10 mouse cellular contexts compared by ENCODE assay signal in the genomic region with DNA sequence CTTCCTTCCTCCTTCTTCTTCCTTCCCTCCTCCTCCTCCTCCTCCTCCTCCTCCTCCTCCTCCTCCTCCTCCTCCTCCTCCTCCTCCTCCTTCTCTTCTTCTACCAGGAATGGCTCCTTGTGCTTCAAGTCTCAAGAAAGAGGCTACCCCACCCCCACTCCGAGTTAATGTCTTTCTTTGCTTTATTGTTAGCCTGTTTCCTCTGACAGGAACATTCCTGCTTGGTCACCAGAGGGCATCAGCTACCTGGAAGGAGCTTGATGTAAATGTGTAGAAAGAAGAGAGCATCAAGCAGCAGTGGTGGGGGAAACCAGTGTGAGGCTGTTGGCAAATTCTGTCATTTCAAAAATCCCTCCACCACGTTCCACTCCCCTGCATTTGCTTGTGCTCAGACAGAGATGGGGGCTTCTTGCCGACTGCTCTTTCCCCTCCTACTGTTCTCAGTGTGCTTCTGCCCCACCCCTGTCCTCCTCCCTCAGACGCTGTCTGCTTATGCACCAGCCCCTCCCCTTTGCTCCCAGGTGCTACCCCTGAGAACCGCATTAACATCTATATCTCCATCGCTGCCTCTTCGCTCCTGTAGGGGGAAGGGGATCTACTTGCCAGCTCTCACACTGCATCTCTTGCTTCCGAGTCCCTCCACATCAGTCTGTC. TPM values are rescaled to one million over a fixed set of nuclear protein-coding genes. Genes with fewer than 3 reads are reported as not detected.
A peak's percentile ranks its signal among the peaks of the same experiment; 100 is the strongest.
DNase-seq lines count a peak whose midpoint lies in the region; ATAC-seq and TF ChIP-seq lines count a peak whose summit lies in the region.
"Had no signal": no experiment of that assay in that cellular context is flagged by ENCODE, and none has a peak within 500 bp of the region (broad histone marks: within the 10 kb centered on the region; RNA-seq: fewer than 3 reads in every experiment).

No protein-coding gene starts in this region.

- peak; percentile 31 for DNase-seq in embryo, embryonic 11 days
- DNase-seq in embryo, embryonic 10 days (ENCODE audit: low spot score) = no peak
- no peak for DNase-seq in liver, postnatal 0 days
- peak; percentile 63 for DNase-seq in hindbrain, postnatal 0 days (ENCODE audit: low spot score)
- peak; percentile 29 for DNase-seq in retina, embryonic 14.5 days (ENCODE audit: low spot score)
- no peak for DNase-seq in natural killer cell, adult 2 months (ENCODE audit: low spot score in 2 of 2)
- no peak for DNase-seq in gastrocnemius, adult 18-20 months (ENCODE audit: low spot score)

- H3K27ac ChIP-seq in liver, postnatal 0 days (ENCODE audit: low read depth) = no peak overlapping the region
- H3K27ac ChIP-seq in liver, embryonic 12.5 days = no peak overlapping the region
- H3K27ac ChIP-seq in hindbrain, postnatal 0 days = no peak overlapping the region
- H3K27ac ChIP-seq: heart, embryonic 15.5 days had no signal

- H3K27me3 ChIP-seq in liver, postnatal 0 days (ENCODE audit: insufficient read depth, low read length) = 0 out of 2 replicates have a peak, but pooled peaks cover 3% of the 10 kb centered on the region
- H3K27me3 ChIP-seq in liver, embryonic 12.5 days (replicated peaks) = peaks cover 14% of the 10 kb centered on the region
- no peaks in the 10 kb centered on the region for H3K27me3 ChIP-seq in hindbrain, postnatal 0 days (ENCODE audit: insufficient read depth, low read length)

- no peak overlapping the region for H3K4me3 ChIP-seq in liver, postnatal 0 days (ENCODE audit: low read depth, low read length)
- no peak overlapping the region for H3K4me3 ChIP-seq in liver, embryonic 12.5 days
- no peak overlapping the region for H3K4me3 ChIP-seq in hindbrain, postnatal 0 days (ENCODE audit: low read length)
- H3K4me3 ChIP-seq: heart, embryonic 15.5 days had no signal

- no peak for TF ChIP-seq EP300 in liver, postnatal 0 days (IDR thresholded peaks at IDR 0.05; ENCODE audit: low read depth)

- no peak overlapping the region for H3K9ac ChIP-seq in liver, postnatal 0 days (replicated peaks)
- no peak overlapping the region for H3K9ac ChIP-seq in liver, embryonic 12.5 days
- H3K9ac ChIP-seq in hindbrain, postnatal 0 days (replicated peaks; ENCODE audit: low read length) = no peak overlapping the region
- H3K9ac ChIP-seq: heart, embryonic 15.5 days had no signal

- peak; percentile 16; the same call in 1 of the 2 replicates for TF ChIP-seq CTCF in liver, postnatal 0 days (IDR thresholded peaks at IDR 0.05; ENCODE audit: low read depth)
- TF ChIP-seq CTCF in hindbrain, postnatal 0 days (IDR thresholded peaks at IDR 0.05; ENCODE audit: low read depth) = no peak; the same call in 1 of the 2 replicates

- no peaks in the 10 kb centered on the region for H3K36me3 ChIP-seq in liver, postnatal 0 days (replicated peaks; ENCODE audit: insufficient read depth, low read length)
- no peaks in the 10 kb centered on the region for H3K36me3 ChIP-seq in liver, embryonic 12.5 days
- no peaks in the 10 kb centered on the region for H3K36me3 ChIP-seq in hindbrain, postnatal 0 days (ENCODE audit: insufficient read depth, low read length)
- H3K36me3 ChIP-seq: heart, embryonic 15.5 days had no signal

- no peaks in the 10 kb centered on the region for H3K4me1 ChIP-seq in liver, postnatal 0 days (ENCODE audit: insufficient read depth)
- H3K4me1 ChIP-seq in liver, embryonic 12.5 days = no peaks in the 10 kb centered on the region
- H3K4me1 ChIP-seq in hindbrain, postnatal 0 days (ENCODE audit: insufficient read depth, low read length) = no peaks in the 10 kb centered on the region

- H3K4me2 ChIP-seq in liver, postnatal 0 days (ENCODE audit: low read depth, low read length) = no peak overlapping the region
- no peak overlapping the region for H3K4me2 ChIP-seq in liver, embryonic 12.5 days
- H3K4me2 ChIP-seq in hindbrain, postnatal 0 days (ENCODE audit: low read depth, low read length) = 0 out of 2 replicates have a peak overlapping the region, but pooled peaks have one; percentile 28

- 23% methylated on average over 8 of the region's 8 CpGs for WGBS in liver, postnatal 0 days (ENCODE audit: insufficient replicate concordance)
- WGBS in liver, embryonic 12.5 days (ENCODE audit: insufficient replicate concordance) = 17% methylated on average over 8 of the region's 8 CpGs
- 18% methylated on average over 8 of the region's 8 CpGs for WGBS in hindbrain, postnatal 0 days

- no peaks in the 10 kb centered on the region for H3K9me3 ChIP-seq in liver, postnatal 0 days (ENCODE audit: low read length)
- no peaks in the 10 kb centered on the region for H3K9me3 ChIP-seq in liver, embryonic 12.5 days (replicated peaks)
- H3K9me3 ChIP-seq in hindbrain, postnatal 0 days (ENCODE audit: low read length) = no peaks in the 10 kb centered on the region
- H3K9me3 ChIP-seq: heart, embryonic 15.5 days; megakaryocyte, embryonic 14.5 days had no signal

- ATAC-seq in liver, postnatal 0 days = no peak
- ATAC-seq in liver, embryonic 12.5 days = no peak
- peak; percentile 45; the same call in 1 of the 2 replicates for ATAC-seq in hindbrain, postnatal 0 days

RNA-seq across cellular contexts. Expression of a gene that starts 32.5 kb away (rescaled TPM):
- 151 and 198 TPM in 2 replicates for polyA plus RNA-seq in liver, postnatal 0 days (2015; fragmentation: Nextera tagmentation; extraction: Ambion mirVana)
- 119 and 123 TPM in 2 replicates for polyA plus RNA-seq in liver, embryonic 12.5 days (2016; fragmentation: Nextera tagmentation; extraction: Ambion mirVana)
- 86.9 and 102 TPM in 2 replicates for total RNA-seq in hindbrain, postnatal 0 days (2014; rRNA removed)
- 136 TPM in 2 replicates for polyA plus RNA-seq in hindbrain, postnatal 0 days (2015; fragmentation: Nextera tagmentation; extraction: Ambion mirVana)
- 10 to 100 TPM; 56.6 to 57.8 TPM for total RNA-seq in gastrocnemius, adult 18-20 months (2021)

RNA-seq across cellular contexts. Expression of a gene that starts 43.1 kb away (rescaled TPM):
- 0.25 and 0.39 TPM in 2 replicates for polyA plus RNA-seq in liver, postnatal 0 days (2015; fragmentation: Nextera tagmentation; extraction: Ambion mirVana)
- 0.29 and 0.31 TPM in 2 replicates for polyA plus RNA-seq in liver, embryonic 12.5 days (2016; fragmentation: Nextera tagmentation; extraction: Ambion mirVana)
- total RNA-seq in hindbrain, postnatal 0 days (2014; rRNA removed) = 0.26 and 0.29 TPM in 2 replicates
- polyA plus RNA-seq in hindbrain, postnatal 0 days (2015; fragmentation: Nextera tagmentation; extraction: Ambion mirVana) = 0.89 and 1.6 TPM in 2 replicates
- under 1 TPM; 0.25 to 0.66 TPM for total RNA-seq in gastrocnemius, adult 18-20 months (2021)

Comparison
In these comparisons a context has a peak if more than half of its experiments do, and no peak if none do; other contexts are left out.
1. DNase-seq: peak in embryo, embryonic 11 days (single experiment), hindbrain, postnatal 0 days (single experiment) and retina, embryonic 14.5 days (single experiment); none in embryo, embryonic 10 days (single experiment), liver, postnatal 0 days (single experiment), natural killer cell, adult 2 months (0 of 2) and gastrocnemius, adult 18-20 months (single experiment).